Mouse (Mus musculus) ES-Bruce4 (cell line): ENCODE measurements around the gene Smagp. TPM values are rescaled to one million over a fixed set of nuclear protein-coding genes. Genes with fewer than 3 reads are reported as not detected.
A peak's percentile ranks its signal among the peaks of the same experiment; 100 is the strongest.

ENCODE experiments used
- H3K27ac ChIP-seq: 2 replicates; pipeline ENCODE4 v1.5.1; 2012; ENCODE audit warnings: low read length, inconsistent platforms; ENCODE audit not compliant: insufficient read depth
- H3K27me3 ChIP-seq: 2 replicates; pipeline ENCODE4 v1.6.1; 2012; ENCODE audit warnings: mild to moderate bottlenecking, low read length, inconsistent platforms; ENCODE audit not compliant: control insufficient read depth, poor library complexity, insufficient read depth, severe bottlenecking
- H3K36me3 ChIP-seq: 2 replicates; pipeline ENCODE4 v1.6.1; 2012; ENCODE audit warnings: inconsistent platforms, mild to moderate bottlenecking, low read length, moderate library complexity; ENCODE audit not compliant: control insufficient read depth, poor library complexity, insufficient read depth, severe bottlenecking
- H3K4me1 ChIP-seq: one replicate; pipeline ENCODE4 v1.8.1; 2011; ENCODE audit warnings: low read length; ENCODE audit not compliant: control insufficient read depth, insufficient read depth
- H3K4me3 ChIP-seq: 2 replicates; pipeline ENCODE4 v1.5.1; 2011; ENCODE audit warnings: low read depth, mild to moderate bottlenecking, low read length
- H3K9ac ChIP-seq: 2 replicates; pipeline ENCODE4 v1.6.1; 2012; ENCODE audit warnings: low read depth, mild to moderate bottlenecking, inconsistent platforms; ENCODE audit not compliant: poor library complexity, severe bottlenecking
- H3K9me3 ChIP-seq: replicated peaks from 2 replicates; pipeline ENCODE4 v1.6.1; 2012; ENCODE audit warnings: mild to moderate bottlenecking, low read length, inconsistent platforms; ENCODE audit not compliant: control insufficient read depth, poor library complexity, insufficient read depth, severe bottlenecking
- CTCF ChIP-seq: IDR thresholded peaks from one replicate; pipeline ENCODE4 v1.8.1; 2011; ENCODE audit warnings: low read depth, low read length
- EP300 ChIP-seq: IDR thresholded peaks from 2 replicates; pipeline ENCODE4 v1.6.1; 2011; ENCODE audit warnings: low read depth, low read length; ENCODE audit not compliant: insufficient read depth
- POLR2A ChIP-seq: IDR thresholded peaks from one replicate; pipeline ENCODE4 v1.8.1; 2011; ENCODE audit warnings: low read length; ENCODE audit not compliant: insufficient read depth
- polyA plus RNA-seq: library from polyadenylated mRNA; stranded (reverse); fragments of >200 nt; gene quantifications from 2 replicates; pipeline ENCODE4 v1.2.4, GENCODE M21; 2011; ENCODE audit warnings: low read depth; ENCODE audit not compliant: missing spikeins, insufficient read depth, insufficient read length

Smagp gene
- polyA plus RNA-seq, 1 experiment = 36.6 TPM

DNA sequence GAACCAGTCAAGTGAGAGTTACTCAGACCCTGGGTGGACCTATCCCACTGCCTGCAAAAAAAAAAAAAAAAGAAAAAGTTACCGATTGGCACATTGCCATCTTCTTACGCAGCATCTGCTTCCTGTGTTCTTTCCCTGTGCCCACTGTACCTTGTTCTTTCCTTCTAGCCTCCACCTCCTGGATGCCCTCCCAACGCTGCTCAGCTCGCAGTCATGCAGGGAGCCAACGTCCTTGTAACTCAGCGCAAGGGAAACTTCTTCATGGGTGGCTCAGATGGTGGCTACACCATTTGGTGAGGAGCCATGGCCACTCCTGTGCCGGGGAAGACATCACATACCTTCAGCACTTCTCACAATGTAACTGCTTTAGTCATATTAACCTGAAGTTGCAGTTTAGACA, 17.5 kb downstream of the Smagp start:
- peaks cover 35% of the 10 kb centered on the region for H3K36me3 ChIP-seq
- TF ChIP-seq POLR2A (no peak), CTCF (no peak), EP300 (no peak)
- H3K4me1 ChIP-seq = peaks cover 2% of the 10 kb centered on the region
- H3K9me3 ChIP-seq = no peaks in the 10 kb centered on the region
- H3K27ac ChIP-seq = no peak overlapping the region
- H3K4me3 ChIP-seq = no peak overlapping the region
- H3K9ac ChIP-seq = no peak overlapping the region
- H3K27me3 ChIP-seq = no peaks in the 10 kb centered on the region

DNA sequence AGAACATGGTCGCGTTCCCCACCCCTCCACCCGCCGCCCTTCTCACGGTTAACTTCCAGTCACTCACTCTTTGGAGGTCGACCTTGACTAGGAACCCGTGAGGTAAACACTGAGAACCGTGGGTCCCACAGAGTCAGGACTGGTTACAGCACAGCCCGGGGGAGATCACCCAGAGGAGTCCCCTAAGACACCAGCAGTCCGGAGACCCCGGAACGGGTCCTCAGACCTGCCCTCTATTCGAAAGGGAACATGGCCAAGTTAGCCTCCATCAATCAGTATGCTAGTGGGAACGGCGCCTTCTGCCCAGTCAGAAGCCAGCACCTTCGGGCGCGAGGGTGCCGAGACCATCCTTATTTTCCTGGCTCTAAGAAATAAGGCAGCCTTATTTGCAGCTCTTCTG, 20.5 kb downstream of the Smagp start:
- H3K4me3 ChIP-seq = peak overlapping the region; percentile 96
- H3K36me3 ChIP-seq = peaks cover 28% of the 10 kb centered on the region
- H3K27ac ChIP-seq = peak overlapping the region; percentile 52; the same call in 1 of the 2 replicates
- no peaks in the 10 kb centered on the region for H3K4me1 ChIP-seq
- peak overlapping the region; percentile 93 for H3K9ac ChIP-seq
- no peaks in the 10 kb centered on the region for H3K27me3 ChIP-seq
- TF ChIP-seq POLR2A (no peak), EP300 (no peak), CTCF (no peak)
- no peaks in the 10 kb centered on the region for H3K9me3 ChIP-seq

DNA sequence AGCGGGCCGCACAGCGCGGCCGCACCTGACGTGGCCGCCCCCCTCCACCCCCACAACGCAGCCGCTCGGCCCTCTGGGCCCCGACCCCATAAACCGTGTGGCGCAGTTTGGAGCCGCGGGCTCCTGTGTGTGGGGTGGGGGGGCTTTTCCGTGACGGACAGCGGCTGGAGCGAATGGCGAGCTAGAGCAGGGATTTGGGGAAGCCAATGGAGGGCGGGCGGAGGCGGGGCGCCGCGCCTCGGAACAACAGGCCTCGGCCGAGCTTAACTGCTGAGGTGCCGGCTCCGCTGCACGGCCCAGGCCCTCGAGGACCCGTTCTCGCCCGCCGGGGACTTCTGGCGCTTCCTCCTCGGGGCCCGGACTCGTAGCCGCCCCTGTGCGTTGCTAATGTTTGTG, 20.9 kb downstream of the Smagp start:
- TF ChIP-seq CTCF (no peak), EP300 (no peak)
- peaks cover 25% of the 10 kb centered on the region for H3K36me3 ChIP-seq
- no peaks in the 10 kb centered on the region for H3K27me3 ChIP-seq
- no peaks in the 10 kb centered on the region for H3K9me3 ChIP-seq
- peak overlapping the region; percentile 52; the same call in 1 of the 2 replicates for H3K27ac ChIP-seq
- H3K4me3 ChIP-seq = peak overlapping the region; percentile 96
- peaks cover under 1% of the 10 kb centered on the region for H3K4me1 ChIP-seq
- peak overlapping the region; percentile 93 for H3K9ac ChIP-seq

- peak within 1 kb of the TSS; percentile 96 for H3K4me3 ChIP-seq
- H3K27me3 ChIP-seq = no peaks in the 10 kb centered on the region
- no peak for TF ChIP-seq CTCF
- peak; percentile 78 for TF ChIP-seq POLR2A
- peaks cover 20% of the 10 kb centered on the region for H3K36me3 ChIP-seq
- no peaks in the 10 kb centered on the region for H3K9me3 ChIP-seq
- H3K9ac ChIP-seq = peak within 1 kb of the TSS; percentile 93
- H3K27ac ChIP-seq = peak within 1 kb of the TSS; percentile 52; the same call in 1 of the 2 replicates
- peaks cover 1% of the 10 kb centered on the region for H3K4me1 ChIP-seq
These were observed 21.5 kb downstream of the Smagp start, which contains the start of gene Dazap2 for GRCm38 (mm10) chr15:100614996-100615824. TSS of gene Dazap2 (plus strand) at chr15:100615349.

GRCm38 (mm10) chr15:100614218-100614995, 22.3 kb downstream of the Smagp start:
- peaks cover 1% of the 10 kb centered on the region for H3K4me1 ChIP-seq
- no peak overlapping the region for H3K27ac ChIP-seq
- peaks cover 15% of the 10 kb centered on the region for H3K36me3 ChIP-seq
- no peaks in the 10 kb centered on the region for H3K9me3 ChIP-seq
- TF ChIP-seq POLR2A (no peak), EP300 (no peak), CTCF (no peak)
- peak overlapping the region; percentile 88 for H3K4me3 ChIP-seq
- H3K27me3 ChIP-seq = no peaks in the 10 kb centered on the region
- H3K9ac ChIP-seq = peak overlapping the region; percentile 11
